Mouse (Mus musculus) layer of hippocampus, postnatal 36 days (tissue): ENCODE measurements around the gene Fgfr2. TPM values are rescaled to one million over a fixed set of nuclear protein-coding genes. Genes with fewer than 3 reads are reported as not detected.

Experiments used
- DNase-seq, 2 experiments: peaks; one replicate each; pipeline ENCODE4 v3.0.0; 2022
- total RNA-seq, 2 experiments: library from RNA; stranded (reverse); gene quantifications; 2 replicates each; pipeline ENCODE4 v1.2.3; 2021

Gene Fgfr2
- total RNA-seq, 2 experiments from 2014 or later: 45.4 to 47.9 TPM

GRCm38 (mm10) chr7:130964686-130965085 is 2158.5 kb downstream of the Fgfr2 start:
- DNase-seq: no peak

GRCm38 (mm10) chr7:130961429-130961828 is 2161.7 kb downstream of the Fgfr2 start:
- DNase-seq: no peak

GRCm38 (mm10) chr7:130959868-130960267 is 2163.3 kb downstream of the Fgfr2 start:
- no peak for DNase-seq

- no peak for DNase-seq
These were observed 2164.6 kb downstream of the Fgfr2 start for GRCm38 (mm10) chr7:130958551-130958950.

GRCm38 (mm10) chr7:130954177-130954601 is 2169.0 kb downstream of the Fgfr2 start:
- peak; percentile 60 to 70 for DNase-seq

GRCm38 (mm10) chr7:130953376-130953775 is 2169.8 kb downstream of the Fgfr2 start:
- no peak for DNase-seq

GRCm38 (mm10) chr7:130951004-130951403 is 2172.1 kb downstream of the Fgfr2 start:
- DNase-seq: peak in 1 of 2 experiments; percentile 45

GRCm38 (mm10) chr7:130950482-130950881 is 2172.7 kb downstream of the Fgfr2 start:
- DNase-seq: no peak

- peak; percentile 54 to 57 for DNase-seq
These were observed 2173.8 kb downstream of the Fgfr2 start for GRCm38 (mm10) chr7:130949331-130949751.

GRCm38 (mm10) chr7:130948563-130949208 is 2174.5 kb downstream of the Fgfr2 start:
- no peak for DNase-seq

- no peak for DNase-seq
These were observed 2176.8 kb downstream of the Fgfr2 start for GRCm38 (mm10) chr7:130946303-130946702.

- DNase-seq: no peak
These were observed 2177.4 kb downstream of the Fgfr2 start for GRCm38 (mm10) chr7:130945730-130946129.

- no peak for DNase-seq
These were observed 2178.2 kb downstream of the Fgfr2 start for GRCm38 (mm10) chr7:130944766-130945475.

GRCm38 (mm10) chr7:130943280-130943895 is 2179.8 kb downstream of the Fgfr2 start:
- DNase-seq: no peak

GRCm38 (mm10) chr7:130940733-130941132 is 2182.4 kb downstream of the Fgfr2 start:
- no peak for DNase-seq

- no peak for DNase-seq
These were observed 2184.3 kb downstream of the Fgfr2 start for GRCm38 (mm10) chr7:130938896-130939295.

GRCm38 (mm10) chr7:130938005-130938404 is 2185.1 kb downstream of the Fgfr2 start:
- no peak for DNase-seq

GRCm38 (mm10) chr7:130937266-130937841 is 2185.8 kb downstream of the Fgfr2 start:
- DNase-seq: no peak

- DNase-seq: peak in 1 of 2 experiments; percentile 32
These were observed 2186.6 kb downstream of the Fgfr2 start for GRCm38 (mm10) chr7:130936472-130936951.

- peak; percentile 86 to 87 for DNase-seq
These were observed 2187.2 kb downstream of the Fgfr2 start, which contains the start of gene Htra1 for GRCm38 (mm10) chr7:130935793-130936471. TSS of gene Htra1 (plus strand) at chr7:130936111.

GRCm38 (mm10) chr7:130935421-130935792 is 2187.7 kb downstream of the Fgfr2 start:
- DNase-seq: no peak

GRCm38 (mm10) chr7:130934654-130935053 is 2188.5 kb downstream of the Fgfr2 start:
- DNase-seq: no peak
